Mouse (Mus musculus) CH12.LX (cell line): ENCODE data around the gene Gm572. TPM values are rescaled to one million over a fixed set of nuclear protein-coding genes. Genes with fewer than 3 reads are reported as not detected.

ENCODE experiments used
- DNase-seq: peaks from one replicate; pipeline ENCODE4 v3.0.0-alpha.2; 2013; ENCODE audit errors: extremely low read depth
- H3K27ac ChIP-seq: 2 replicates; pipeline ENCODE4 v1.5.1; 2012; ENCODE audit warnings: low read depth, mild to moderate bottlenecking, control low read depth, moderate library complexity; ENCODE audit not compliant: insufficient read depth
- H3K27me3 ChIP-seq: replicated peaks from 2 replicates; pipeline ENCODE3; 2012; ENCODE audit warnings: inconsistent platforms
- H3K36me3 ChIP-seq, 2 experiments: replicated peaks in 1 of 2; 2 replicates each; pipeline versions ENCODE3 to v1.6.1; 2012; ENCODE audit warnings: inconsistent platforms in 1 of 2, low read length in 1 of 2, mild to moderate bottlenecking in 1 of 2, mixed read lengths in 1 of 2, moderate library complexity in 1 of 2; ENCODE audit not compliant: control insufficient read depth in 1 of 2, insufficient read depth in 1 of 2
- H3K4me1 ChIP-seq, 2 experiments: 2 replicates each; pipeline ENCODE4 v1.6.1; 2012; ENCODE audit warnings: inconsistent platforms in 1 of 2, moderate library complexity in 1 of 2; ENCODE audit not compliant: insufficient read depth in 2 of 2, control insufficient read depth in 1 of 2
- H3K4me2 ChIP-seq: 2 replicates; pipeline ENCODE4 v1.6.1; 2012; ENCODE audit warnings: low read depth, mild to moderate bottlenecking, control low read depth; ENCODE audit not compliant: poor library complexity, insufficient read depth, severe bottlenecking
- H3K4me3 ChIP-seq, 3 experiments: fragments of 150-350 bp in 1 of 3; sonication (generic) in 1 of 3; replicated peaks in 1 of 3; 2 replicates each; pipeline versions ENCODE3 to v1.5.1; 2011 to 2012; ENCODE audit warnings: low read depth in 2 of 3, low read length in 2 of 3, mild to moderate bottlenecking in 2 of 3, moderate library complexity in 2 of 3, control low read depth in 1 of 3, improper control_type of control experiment in 1 of 3, inconsistent platforms in 1 of 3, mixed read lengths in 1 of 3; ENCODE audit not compliant: poor library complexity in 1 of 3
- H3K79me2 ChIP-seq: replicated peaks from 2 replicates; pipeline ENCODE4 v1.6.1; 2012; ENCODE audit warnings: mild to moderate bottlenecking, moderate library complexity; ENCODE audit not compliant: control insufficient read depth, poor library complexity, insufficient read depth, severe bottlenecking; ENCODE audit errors: extremely low read depth
- H3K9ac ChIP-seq: 2 replicates; pipeline ENCODE4 v1.6.1; 2012; ENCODE audit warnings: low read depth, mild to moderate bottlenecking, control low read depth, moderate library complexity; ENCODE audit not compliant: insufficient read depth
- H3K9me3 ChIP-seq: replicated peaks from 2 replicates; pipeline ENCODE3; 2012; ENCODE audit warnings: low read length, inconsistent platforms, mixed read lengths
- ELF1 ChIP-seq: IDR thresholded peaks from 2 replicates; pipeline ENCODE4 v1.6.1; 2014; ENCODE audit warnings: low read depth, mild to moderate bottlenecking, inconsistent platforms, low read length, improper control_type of control experiment
- JUN ChIP-seq: IDR thresholded peaks from 2 replicates; pipeline ENCODE4 v1.6.1; 2011; ENCODE audit warnings: low read depth, mild to moderate bottlenecking, low read length, improper control_type of control experiment, moderate library complexity; ENCODE audit not compliant: insufficient read depth
- KAT2A ChIP-seq: IDR thresholded peaks from 2 replicates; pipeline ENCODE4 v1.6.1; 2012; ENCODE audit warnings: low read length, improper control_type of control experiment, inconsistent platforms; ENCODE audit not compliant: insufficient replicate concordance
- MYC ChIP-seq: IDR thresholded peaks from 2 replicates; pipeline ENCODE4 v1.6.1; 2011; ENCODE audit warnings: low read depth, mild to moderate bottlenecking, improper control_type of control experiment, low read length
- NELFE ChIP-seq: IDR thresholded peaks from 2 replicates; pipeline ENCODE4 v1.6.1; 2011; ENCODE audit warnings: low read depth, low read length, improper control_type of control experiment
- POLR2A ChIP-seq: IDR thresholded peaks from 2 replicates; pipeline ENCODE4 v1.6.1; 2011; ENCODE audit warnings: low read depth, mild to moderate bottlenecking, improper control_type of control experiment, low read length
- POLR2AphosphoS2 ChIP-seq: IDR thresholded peaks from 2 replicates; pipeline ENCODE4 v1.6.1; 2011; ENCODE audit warnings: low read depth, low read length, improper control_type of control experiment
- SMC3 ChIP-seq: IDR thresholded peaks from 2 replicates; pipeline ENCODE4 v1.6.1; 2011; ENCODE audit warnings: low read depth, low read length, improper control_type of control experiment
- TBP ChIP-seq: conservative IDR thresholded peaks from 2 replicates; pipeline ENCODE4 v1.6.1; 2011; ENCODE audit warnings: low read depth, low read length, improper control_type of control experiment
- USF1 ChIP-seq: IDR thresholded peaks from 2 replicates; pipeline ENCODE4 v1.6.1; 2014; ENCODE audit warnings: low read depth, mild to moderate bottlenecking, inconsistent platforms, low read length, improper control_type of control experiment
- USF2 ChIP-seq: conservative IDR thresholded peaks from 2 replicates; pipeline ENCODE4 v1.6.1; 2011; ENCODE audit warnings: low read depth, low read length, improper control_type of control experiment
- ZC3H11A ChIP-seq: IDR thresholded peaks from 2 replicates; pipeline ENCODE4 v1.6.1; 2012; ENCODE audit warnings: low read depth, mild to moderate bottlenecking, inconsistent platforms, low read length, improper control_type of control experiment
- ZKSCAN1 ChIP-seq: IDR thresholded peaks from 2 replicates; pipeline ENCODE4 v1.6.1; 2012; ENCODE audit warnings: low read depth, inconsistent platforms, low read length, improper control_type of control experiment, borderline replicate concordance
- dilution Hi-C: fragments of 300-500 bp; cut with MboI; formaldehyde crosslinking; loops from 2 replicates; pipeline ENCODE4 v1.14.3; 2020; ENCODE audit warnings: low sequenced_read_pairs; ENCODE audit not compliant: extremely low pct_unique_long_range_greater_than_20kb, extremely low pct_ligation_motif_present
- in situ Hi-C: fragments of 300-500 bp; cut with MboI; formaldehyde crosslinking; loops from 3 replicates; pipeline ENCODE4 v1.14.3; 2019; ENCODE audit warnings: low sequenced_read_pairs, low pct_ligation_motif_present, low pct_unique_long_range_greater_than_20kb, mixed read lengths
- polyA plus RNA-seq: library from polyadenylated mRNA; unstranded; fragments of >175 nt; gene quantifications from 2 replicates; pipeline ENCODE4 v1.2.1, GENCODE M21; 2012; ENCODE audit warnings: low read depth; ENCODE audit not compliant: insufficient read length
- total RNA-seq, 2 experiments: library from RNA; depleted of rRNA; stranded (reverse); fragments of 300-350 nt in 1 of 2; fragments of >200 nt in 1 of 2; gene quantifications; 2 replicates each; pipeline ENCODE4 v1.2.3; 2012 to 2014

The Gm572 gene
- total RNA-seq (2012; rRNA removed) (not detected in 2 replicates), total RNA-seq (2014; rRNA removed) (not detected in 2 replicates), polyA plus RNA-seq (not detected in 2 replicates)

DNA sequence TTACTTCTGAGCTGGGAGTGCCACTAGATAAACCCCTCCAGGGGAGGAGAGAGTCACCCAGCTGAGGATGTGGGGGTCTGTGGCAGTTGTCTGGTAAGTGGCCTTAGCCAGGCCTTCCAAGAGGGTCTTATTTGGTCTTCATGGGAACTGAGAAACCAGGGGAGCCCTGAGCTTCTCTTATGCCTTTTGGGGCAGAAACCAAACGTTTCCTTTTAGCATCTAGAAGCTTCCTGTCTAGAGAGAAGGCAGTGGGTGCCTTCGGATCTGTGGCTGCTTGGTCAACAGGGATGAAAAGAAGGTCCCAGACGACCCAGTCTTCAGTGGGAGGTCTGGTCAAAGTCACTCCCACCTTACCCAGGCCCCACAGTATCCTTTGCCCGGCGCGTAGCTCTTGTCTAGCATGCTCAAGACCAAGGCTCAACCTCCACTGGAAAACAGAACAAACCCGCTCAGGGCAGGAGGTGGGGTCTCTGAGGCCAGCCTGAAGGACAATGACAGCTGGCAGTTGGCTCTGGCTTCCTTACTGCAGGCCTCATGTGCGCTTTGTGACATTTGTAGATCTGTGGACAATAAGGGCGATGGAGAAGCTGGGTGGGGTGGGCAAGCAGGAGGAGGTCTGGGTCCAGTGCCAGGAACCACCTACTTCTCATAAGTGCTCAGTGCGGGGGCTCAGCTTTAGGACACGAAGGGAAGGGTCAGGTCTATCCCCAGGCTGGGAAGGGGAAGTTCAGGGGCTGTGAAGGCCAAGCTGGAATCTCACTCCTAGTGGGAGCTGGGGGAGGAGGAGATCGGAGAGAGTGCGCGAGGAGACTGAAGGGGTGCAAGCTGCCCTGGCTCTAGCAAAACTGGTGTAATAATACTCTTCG, at the start of gene Gm572:
TSS of gene Gm572 (plus strand) at position 27 of the 866 bp plus-strand sequence.
- in situ Hi-C loops (no loop called here), dilution Hi-C loops (no loop called here)
- Histone ChIP-seq H3K79me2 (no peaks in the 10 kb centered on the region), H3K27ac (no peak within 1 kb of the TSS), H3K9me3 (no peaks in the 10 kb centered on the region), H3K4me1 (peaks cover 2 to 11% of the 10 kb centered on the region in 2 experiments; a peak in 3 of 4 replicates), H3K9ac (no peak within 1 kb of the TSS), H3K4me2 (no peak within 1 kb of the TSS; the same call in 1 of the 2 replicates), H3K36me3 (no peaks in the 10 kb centered on the region), H3K4me3 (no peak within 1 kb of the TSS), H3K27me3 (peaks cover 4% of the 10 kb centered on the region)
- DNase-seq = no peak
- TF ChIP-seq MYC (no peak), USF2 (no peak), KAT2A (no peak), USF1 (no peak), ELF1 (no peak), JUN (no peak), POLR2A (no peak), NELFE (no peak), SMC3 (no peak), POLR2AphosphoS2 (no peak), ZKSCAN1 (no peak), ZC3H11A (no peak)

- no peak for TF ChIP-seq TBP
- TF ChIP-seq, all 38 proteins: peak for 0
- H3K27me3 ChIP-seq = no peaks in the 10 kb centered on the region
- H3K9me3 ChIP-seq = peaks cover 38% of the 10 kb centered on the region
- peaks cover 15 to 29% of the 10 kb centered on the region in 2 experiments for H3K4me1 ChIP-seq
- peaks cover 27% of the 10 kb centered on the region for H3K79me2 ChIP-seq
- H3K4me2 ChIP-seq = no peak overlapping the region
- dilution Hi-C loops = no loop called here
- H3K4me3 ChIP-seq = no peak overlapping the region
- no peak overlapping the region for H3K9ac ChIP-seq
- in situ Hi-C loops = no loop called here
- no peak overlapping the region for H3K27ac ChIP-seq
- peaks cover 43 to 65% of the 10 kb centered on the region in 2 experiments for H3K36me3 ChIP-seq
- no peak for DNase-seq
Measured at GRCm38 (mm10) chr4:148593996-148594395, 49.1 kb upstream of the Gm572 start.
